Mouse (Mus musculus): Measurements from ENCODE around the gene Vps50. TPM values are rescaled to one million over a fixed set of nuclear protein-coding genes. Genes with fewer than 3 reads are reported as not detected.
A peak's percentile ranks its signal among the peaks of the same experiment; 100 is the strongest.
"Not testable (repeated sequence)": the region's sequence is repeated elsewhere in the genome, so short reads cannot be mapped to it uniquely, and the experiment has no call there.

Vps50 gene
- polyA plus RNA-seq, 1 experiment from 2014 or later = 36.9 TPM

GRCm38 (mm10) chr6:3590289-3590904 lies 92.2 kb downstream of the Vps50 start:
- WGBS = 84% methylated on average over 3 of the region's 3 CpGs
- Histone ChIP-seq H3K27ac (replicated peaks) (no peak overlapping the region), H3K4me1 (no peaks in the 10 kb centered on the region), H3K9me3 (replicated peaks) (no peaks in the 10 kb centered on the region), H3K4me3 (no peak overlapping the region), H3K36me3 (peaks cover 18% of the 10 kb centered on the region), H3K27me3 (ENCODE audit: low read depth, poor library complexity, severe bottlenecking) (no peaks in the 10 kb centered on the region)
- no peak for DNase-seq (ENCODE audit: low spot score)

- H3K4me1 ChIP-seq = no peaks in the 10 kb centered on the region
- WGBS = 89% methylated on average over 1 of the region's 1 CpGs
- no peak overlapping the region for H3K27ac ChIP-seq (replicated peaks)
- no peaks in the 10 kb centered on the region for H3K9me3 ChIP-seq (replicated peaks)
- peaks cover 20% of the 10 kb centered on the region for H3K36me3 ChIP-seq
- H3K4me3 ChIP-seq = no peak overlapping the region
- no peaks in the 10 kb centered on the region for H3K27me3 ChIP-seq (ENCODE audit: low read depth, poor library complexity, severe bottlenecking)
- no peak for DNase-seq (ENCODE audit: low spot score)
These were observed 96.1 kb downstream of the Vps50 start for GRCm38 (mm10) chr6:3594246-3594645.

GRCm38 (mm10) chr6:3612827-3613226 lies 114.6 kb downstream of the Vps50 start:
- Histone ChIP-seq H3K9me3 (replicated peaks) (no peaks in the 10 kb centered on the region), H3K4me1 (no peaks in the 10 kb centered on the region), H3K4me3 (no peak overlapping the region), H3K36me3 (no peaks in the 10 kb centered on the region), H3K27ac (replicated peaks) (no peak overlapping the region), H3K27me3 (ENCODE audit: low read depth, poor library complexity, severe bottlenecking) (no peaks in the 10 kb centered on the region)
- 95% methylated on average over 2 of the region's 2 CpGs for WGBS
- DNase-seq (ENCODE audit: low spot score) = no peak

GRCm38 (mm10) chr6:3620428-3621387 lies 122.5 kb downstream of the Vps50 start:
- not testable (repeated sequence) for H3K27ac ChIP-seq (replicated peaks); H3K4me3 ChIP-seq
- peak; percentile 18 for DNase-seq (ENCODE audit: low spot score)

More at GRCm38 (mm10) chr6:3620428-3621387, 122.5 kb downstream of the Vps50 start:
- not testable (repeated sequence) for H3K27me3 ChIP-seq (ENCODE audit: low read depth, poor library complexity, severe bottlenecking); H3K36me3 ChIP-seq; H3K9me3 ChIP-seq (replicated peaks); H3K4me1 ChIP-seq
- 64% methylated on average over 11 of the region's 13 CpGs for WGBS

Other genes with a start within 250 kb of the Vps50 start
- gene Samd9l, start 98.8 kb upstream of the Vps50 start, polyA plus RNA-seq (2016; fragmentation: Nextera tagmentation; extraction: Ambion mirVana) = 0.31 and 0.36 TPM in 2 replicates
- gene Hepacam2, start 84 bp upstream of the Vps50 start, polyA plus RNA-seq (2016; fragmentation: Nextera tagmentation; extraction: Ambion mirVana) = 1.7 and 2.4 TPM in 2 replicates